Mouse (Mus musculus): ENCODE measurements at regions not wholly inside any gene's neighbourhood (a gene's known extent, or its start where the extent isn't known, plus 50 kb on each side); places are given as distances from the start of the nearest gene placed in this dataset.

GRCm38 (mm10) chr15:96129699-96130098, 157.6 kb upstream of the Arid2 start:
- H3K9ac ChIP-seq (ENCODE audit: control insufficient read depth, low read depth, low read length, poor library complexity, severe bottlenecking), result no peak overlapping the region
- no peaks in the 10 kb centered on the region for H3K9me3 ChIP-seq (replicated peaks; ENCODE audit: insufficient read depth, low read length)
- H3K79me2 ChIP-seq (ENCODE audit: control insufficient read depth, insufficient read depth, low read length, poor library complexity), result no peaks in the 10 kb centered on the region
- TF ChIP-seq TAL1 (IDR thresholded peaks at IDR 0.05; ENCODE audit: low read length), result no peak
- TF ChIP-seq JUND (IDR thresholded peaks at IDR 0.05; ENCODE audit: low read depth, low read length), result no peak
- TF ChIP-seq RCOR1 (IDR thresholded peaks at IDR 0.05; ENCODE audit: low read depth, low read length), result no peak
- no peak for TF ChIP-seq ZMIZ1 (IDR thresholded peaks at IDR 0.05; ENCODE audit: low read depth, low read length)
- no peak for TF ChIP-seq RAD21 (IDR thresholded peaks at IDR 0.05; ENCODE audit: low read depth, low read length)
- no peak for TF ChIP-seq SIN3A (IDR thresholded peaks at IDR 0.05; ENCODE audit: low read length)
- TF ChIP-seq UBTF (IDR thresholded peaks at IDR 0.05; ENCODE audit: borderline replicate concordance, insufficient read depth, low read depth, low read length), result no peak
- no peak for TF ChIP-seq CTCF (IDR thresholded peaks at IDR 0.05 in 2 of 3, conservative IDR thresholded peaks at IDR 0.05 in 1 of 3; ENCODE audit: control insufficient read depth in 1 of 3, insufficient read depth in 1 of 3, low read depth in 2 of 3, low read length in 3 of 3, poor library complexity in 1 of 3, severe bottlenecking in 1 of 3)
- no peak for TF ChIP-seq NELFE (IDR thresholded peaks at IDR 0.05; ENCODE audit: low read depth, low read length)
- no peak for TF ChIP-seq ELF1 (IDR thresholded peaks at IDR 0.05; ENCODE audit: low read depth, low read length)
- TF ChIP-seq ZC3H11A (IDR thresholded peaks at IDR 0.05; ENCODE audit: low read depth, low read length), result no peak
- TF ChIP-seq ETS1 (IDR thresholded peaks at IDR 0.05; ENCODE audit: low read depth, low read length), result no peak
- no peak for TF ChIP-seq POLR2AphosphoS5 (IDR thresholded peaks at IDR 0.05; ENCODE audit: borderline replicate concordance, low read depth, low read length)
- H3K27me3 ChIP-seq (ENCODE audit: control insufficient read depth in 1 of 2, insufficient read depth in 2 of 2, low read length in 2 of 2), result no peaks in the 10 kb centered on the region; a peak in 2 of 4 replicates
- H3K4me3 ChIP-seq (ENCODE audit: control insufficient read depth in 1 of 2, insufficient read depth in 1 of 2, low read depth in 2 of 2, low read length in 2 of 2), result no peak overlapping the region
- H3K27ac ChIP-seq (ENCODE audit: control insufficient read depth, low read depth, low read length), result no peak overlapping the region
- DNase-seq (ENCODE audit: low read depth, low spot score), result no peak
- no peaks in the 10 kb centered on the region for H3K4me1 ChIP-seq (ENCODE audit: control insufficient read depth in 1 of 2, insufficient read depth in 2 of 2, low read length in 2 of 2)
- H3K36me3 ChIP-seq (ENCODE audit: control insufficient read depth in 1 of 2, insufficient read depth in 2 of 2, low read length in 2 of 2), result no peaks in the 10 kb centered on the region

GRCm38 (mm10) chr15:96130531-96130930, 156.8 kb upstream of the Arid2 start:
- H3K9me3 ChIP-seq (replicated peaks; ENCODE audit: insufficient read depth, low read length), result no peaks in the 10 kb centered on the region
- no peaks in the 10 kb centered on the region for H3K4me1 ChIP-seq (ENCODE audit: control insufficient read depth in 1 of 2, insufficient read depth in 2 of 2, low read length in 2 of 2)
- no peak for TF ChIP-seq ETS1 (IDR thresholded peaks at IDR 0.05; ENCODE audit: low read depth, low read length)
- no peaks in the 10 kb centered on the region for H3K36me3 ChIP-seq (ENCODE audit: control insufficient read depth in 1 of 2, insufficient read depth in 2 of 2, low read length in 2 of 2)
- no peak overlapping the region for H3K9ac ChIP-seq (ENCODE audit: control insufficient read depth, low read depth, low read length, poor library complexity, severe bottlenecking)
- H3K79me2 ChIP-seq (ENCODE audit: control insufficient read depth, insufficient read depth, low read length, poor library complexity), result no peaks in the 10 kb centered on the region
- no peak for DNase-seq (ENCODE audit: low read depth, low spot score)
- no peak overlapping the region for H3K27ac ChIP-seq (ENCODE audit: control insufficient read depth, low read depth, low read length)
- no peak overlapping the region for H3K4me3 ChIP-seq (ENCODE audit: control insufficient read depth in 1 of 2, insufficient read depth in 1 of 2, low read depth in 2 of 2, low read length in 2 of 2)
- H3K27me3 ChIP-seq (ENCODE audit: control insufficient read depth in 1 of 2, insufficient read depth in 2 of 2, low read length in 2 of 2), result no peaks in the 10 kb centered on the region; a peak in 2 of 4 replicates

- Histone ChIP-seq H3K9ac (ENCODE audit: control insufficient read depth, low read depth, low read length, poor library complexity, severe bottlenecking) (no peak overlapping the region), H3K4me3 (ENCODE audit: control insufficient read depth in 1 of 2, insufficient read depth in 1 of 2, low read depth in 2 of 2, low read length in 2 of 2) (no peak overlapping the region), H3K27me3 (ENCODE audit: control insufficient read depth in 1 of 2, insufficient read depth in 2 of 2, low read length in 2 of 2) (no peaks in the 10 kb centered on the region; a peak in 2 of 4 replicates), H3K27ac (ENCODE audit: control insufficient read depth, low read depth, low read length) (no peak overlapping the region), H3K4me1 (ENCODE audit: control insufficient read depth in 1 of 2, insufficient read depth in 2 of 2, low read length in 2 of 2) (no peaks in the 10 kb centered on the region), H3K79me2 (ENCODE audit: control insufficient read depth, insufficient read depth, low read length, poor library complexity) (no peaks in the 10 kb centered on the region), H3K9me3 (replicated peaks; ENCODE audit: insufficient read depth, low read length) (no peaks in the 10 kb centered on the region), H3K36me3 (ENCODE audit: control insufficient read depth in 1 of 2, insufficient read depth in 2 of 2, low read length in 2 of 2) (no peaks in the 10 kb centered on the region; a peak in 1 of 4 replicates)
- no peak for TF ChIP-seq USF2 (IDR thresholded peaks at IDR 0.05; ENCODE audit: borderline replicate concordance in 1 of 2, insufficient read depth in 1 of 2, low read depth in 1 of 2, low read length in 2 of 2)
- TF ChIP-seq MYB (IDR thresholded peaks at IDR 0.05; ENCODE audit: low read depth, low read length), result no peak
- TF ChIP-seq ZKSCAN1 (IDR thresholded peaks at IDR 0.05; ENCODE audit: low read depth, low read length), result no peak
- TF ChIP-seq MAZ (IDR thresholded peaks at IDR 0.05; ENCODE audit: low read depth, low read length), result no peak
- TF ChIP-seq TAL1 (IDR thresholded peaks at IDR 0.05; ENCODE audit: low read length), result no peak
- TF ChIP-seq GABPA (IDR thresholded peaks at IDR 0.05; ENCODE audit: low read depth, low read length), result no peak
- TF ChIP-seq TCF12 (IDR thresholded peaks at IDR 0.05; ENCODE audit: low read depth, low read length), result no peak
- TF ChIP-seq ZNF384 (IDR thresholded peaks at IDR 0.05; ENCODE audit: low read depth, low read length), result no peak
- TF ChIP-seq RAD21 (IDR thresholded peaks at IDR 0.05; ENCODE audit: low read depth, low read length), result no peak
- TF ChIP-seq MXI1 (IDR thresholded peaks at IDR 0.05; ENCODE audit: low read depth, low read length), result no peak
- no peak for TF ChIP-seq BHLHE40 (IDR thresholded peaks at IDR 0.05; ENCODE audit: borderline replicate concordance, low read depth, low read length)
- no peak for TF ChIP-seq ELF1 (IDR thresholded peaks at IDR 0.05; ENCODE audit: low read depth, low read length)
- TF ChIP-seq TBP (IDR thresholded peaks at IDR 0.05; ENCODE audit: low read depth, low read length), result no peak
- no peak for DNase-seq (ENCODE audit: low read depth, low spot score)
Measured at GRCm38 (mm10) chr15:96131582-96132091, 155.7 kb upstream of the Arid2 start.

Measured in MEL (cell line).